Mouse (Mus musculus) kidney, adult 18-20 months (tissue): Measurements from ENCODE around the gene C1qtnf1.

Experiments used
- DNase-seq: peaks from one replicate; pipeline ENCODE4 v3.0.0; 2021

The C1qtnf1 gene

DNA sequence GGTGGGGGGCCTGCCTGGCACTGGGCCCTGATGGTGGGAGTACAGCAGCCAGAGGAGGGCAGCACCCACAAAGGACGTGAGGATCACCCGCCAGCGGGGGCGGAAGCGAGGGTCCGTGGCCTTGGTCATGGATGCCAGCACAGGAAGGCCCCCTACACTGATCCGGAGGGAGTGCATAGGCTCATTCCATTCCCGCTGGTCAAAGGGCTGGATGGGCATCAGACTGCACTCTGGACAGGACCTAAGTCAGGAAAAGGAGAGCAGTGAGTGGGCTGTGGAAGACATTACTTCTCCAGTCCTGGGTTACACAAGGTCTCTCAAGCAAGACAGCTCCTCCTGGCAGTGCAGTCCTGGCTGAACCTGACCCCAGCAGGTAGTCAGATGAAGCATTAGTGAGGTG lies 16.7 kb upstream of the C1qtnf1 start:
- no peak for DNase-seq

DNA sequence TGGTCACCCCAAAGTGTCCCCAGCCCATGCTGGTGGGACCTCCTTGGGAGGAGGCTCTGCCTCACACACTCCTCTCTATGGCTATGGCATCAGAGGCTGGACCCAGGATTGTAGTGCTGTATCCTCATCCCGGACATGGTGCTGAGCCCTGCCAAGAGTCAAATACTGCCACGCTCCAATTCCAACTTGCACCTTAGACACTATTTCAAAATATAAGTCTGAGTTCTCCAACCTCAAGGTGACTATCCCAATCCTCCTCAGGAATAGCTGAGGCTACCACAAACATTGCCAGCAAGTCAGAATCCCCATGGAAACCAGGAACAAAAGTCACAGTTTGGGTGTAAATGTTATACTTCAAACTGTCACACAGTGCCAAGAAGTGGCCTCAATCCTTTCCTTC lies 15.4 kb upstream of the C1qtnf1 start:
- DNase-seq = no peak

DNA sequence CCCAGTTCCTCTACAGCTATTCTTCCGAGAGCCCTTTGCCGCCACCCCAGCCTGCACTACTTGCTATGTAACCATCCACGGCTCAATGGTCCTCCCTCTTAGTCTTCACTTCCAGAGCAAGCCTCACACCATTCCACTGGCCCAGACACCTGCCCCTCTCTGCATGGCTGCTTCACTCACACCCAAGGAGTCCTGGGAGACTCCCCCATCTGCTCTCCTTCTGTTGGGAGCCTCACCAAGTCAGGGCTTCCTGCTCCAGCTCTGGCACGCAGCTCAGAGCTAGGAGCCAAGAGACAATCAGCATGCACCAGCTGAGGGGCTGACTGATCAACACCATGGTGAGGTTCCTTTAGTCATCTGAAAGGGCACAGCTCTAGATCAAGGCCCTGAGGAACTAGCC lies 14.9 kb upstream of the C1qtnf1 start:
- no peak for DNase-seq

DNA sequence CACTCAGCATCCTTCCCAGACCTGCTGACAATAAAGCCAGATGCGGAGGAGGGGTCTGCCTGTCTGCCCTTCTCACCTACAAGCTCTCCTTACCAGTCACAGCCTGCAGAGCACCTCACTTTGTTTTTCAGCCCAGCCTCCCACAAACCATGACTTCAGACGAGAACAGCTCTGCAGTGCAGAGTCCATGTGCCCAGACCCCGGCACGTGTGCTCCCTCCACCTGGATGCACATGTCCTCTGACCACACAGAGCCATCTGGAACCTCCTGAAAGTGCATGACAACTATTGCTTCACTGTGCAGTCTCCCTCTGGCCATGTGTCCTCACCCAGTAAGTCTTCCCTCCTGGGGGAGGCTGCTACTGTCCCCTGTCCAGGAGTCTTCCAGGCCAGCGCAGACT lies 13.7 kb upstream of the C1qtnf1 start:
- no peak for DNase-seq

DNA sequence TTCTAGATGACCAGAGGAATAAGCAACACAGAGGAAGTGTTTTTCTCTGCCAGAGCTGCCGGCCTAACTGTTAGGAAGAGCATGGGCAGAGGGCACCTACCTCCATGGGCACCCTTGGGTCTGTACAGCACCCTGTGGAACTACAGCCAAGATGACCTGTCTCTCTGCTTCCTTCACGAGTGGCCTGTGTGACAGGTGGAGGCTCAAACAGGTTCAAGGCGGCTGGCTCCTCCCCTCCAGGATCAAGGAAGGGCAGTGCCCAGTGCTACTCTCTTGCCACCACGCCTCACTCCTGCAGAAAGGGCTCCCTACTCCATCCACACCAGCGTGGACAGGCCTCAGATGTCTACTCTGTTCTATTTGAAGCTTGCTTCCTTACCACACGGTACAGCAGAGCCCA lies 12.4 kb upstream of the C1qtnf1 start:
- DNase-seq = no peak

DNA sequence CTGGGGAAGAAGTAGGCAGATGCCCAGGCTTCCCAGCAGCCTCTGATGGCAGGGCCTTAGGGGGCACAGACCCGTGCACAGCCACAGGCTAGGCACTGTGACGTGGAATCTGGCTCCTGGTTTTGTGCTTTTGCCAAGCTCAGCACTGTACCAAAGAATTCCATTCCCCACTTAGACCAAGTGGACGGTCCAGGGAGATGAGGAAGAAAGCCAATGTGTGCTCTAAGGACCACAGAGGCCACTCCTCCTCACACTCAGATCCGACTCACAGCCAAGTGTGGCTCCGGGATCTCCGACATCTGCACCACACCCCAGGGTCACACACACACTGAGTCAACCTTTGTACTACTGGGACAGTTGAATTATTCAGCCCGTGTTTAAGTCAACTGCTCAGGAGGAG lies 12.0 kb upstream of the C1qtnf1 start:
- DNase-seq = no peak

DNA sequence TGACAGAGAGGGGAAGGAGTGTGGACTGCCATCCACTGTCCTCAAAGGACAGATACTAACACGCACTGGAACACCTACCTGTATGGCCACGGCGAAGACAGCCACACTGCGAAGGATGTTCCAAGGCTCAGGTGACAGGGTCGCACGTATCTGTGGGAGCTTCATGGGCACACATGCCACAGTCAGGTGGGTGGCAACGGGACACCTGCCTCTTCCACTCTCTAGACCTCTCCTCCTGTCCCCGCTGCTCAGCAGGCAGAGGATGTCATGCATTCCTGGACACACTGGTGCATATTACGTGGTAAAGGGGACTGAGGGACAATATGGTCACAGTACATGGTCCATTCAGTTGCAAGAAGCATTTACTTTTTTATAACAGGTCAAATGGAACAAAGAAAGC lies 10.5 kb upstream of the C1qtnf1 start:
- DNase-seq = no peak

DNA sequence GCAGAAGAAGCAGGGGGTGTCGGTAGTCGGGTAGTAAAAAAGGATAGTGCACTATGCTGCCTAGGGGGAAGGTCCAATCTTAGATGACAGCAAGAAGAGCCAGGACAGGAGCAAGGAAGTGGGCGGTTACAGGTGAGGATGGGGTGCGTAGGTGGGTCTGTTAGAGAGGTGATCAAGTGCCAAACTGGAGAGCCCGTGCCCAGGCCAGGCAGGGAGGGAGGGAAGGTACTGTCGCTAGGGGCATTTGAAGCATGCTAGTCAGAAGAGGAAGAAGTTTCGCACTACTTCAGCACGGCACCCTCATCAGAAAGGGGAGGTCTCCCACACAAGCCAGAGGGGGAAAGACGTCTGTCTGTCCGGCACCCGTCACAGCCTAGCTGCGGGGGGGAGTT lies 9.6 kb upstream of the C1qtnf1 start:
- DNase-seq = no peak

DNA sequence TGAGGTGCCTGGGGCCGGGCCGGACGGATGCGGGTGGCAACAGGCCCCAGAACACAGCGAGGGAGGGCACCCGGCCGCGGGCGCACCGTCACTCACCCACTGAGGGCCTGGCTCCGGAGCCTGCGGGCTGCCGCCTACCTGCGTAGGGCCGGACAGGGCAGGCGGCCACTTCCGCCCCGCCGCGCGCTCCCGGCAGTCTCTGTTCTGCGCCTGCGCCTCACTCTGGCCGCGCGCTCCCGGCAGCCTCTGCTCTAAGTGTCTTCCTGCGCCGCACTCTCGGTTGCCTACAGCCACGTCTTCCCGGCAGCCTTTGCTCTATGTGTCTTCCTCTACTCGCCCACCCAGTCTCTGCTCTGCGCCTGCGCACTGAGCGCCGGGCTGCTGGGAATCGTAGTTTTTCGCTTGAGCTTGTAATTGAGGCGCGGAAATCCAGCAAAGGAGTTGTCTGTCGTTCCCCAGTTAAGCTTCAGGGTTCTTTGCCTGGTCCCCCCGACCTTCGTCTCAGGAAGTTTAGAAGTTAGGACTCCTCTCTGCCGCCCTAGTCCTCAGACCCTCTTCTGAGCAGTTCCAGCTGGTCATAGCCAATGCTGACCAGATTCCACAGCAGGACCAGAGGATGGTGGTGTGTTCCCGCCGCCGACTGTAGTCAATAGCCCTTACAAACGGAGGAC lies 9.0 kb upstream of the C1qtnf1 start, which contains the start of gene Cant1:
Cant1 (minus strand) TSS at position 253 of the 671 bp plus-strand sequence.
- peak; percentile 97 for DNase-seq

DNA sequence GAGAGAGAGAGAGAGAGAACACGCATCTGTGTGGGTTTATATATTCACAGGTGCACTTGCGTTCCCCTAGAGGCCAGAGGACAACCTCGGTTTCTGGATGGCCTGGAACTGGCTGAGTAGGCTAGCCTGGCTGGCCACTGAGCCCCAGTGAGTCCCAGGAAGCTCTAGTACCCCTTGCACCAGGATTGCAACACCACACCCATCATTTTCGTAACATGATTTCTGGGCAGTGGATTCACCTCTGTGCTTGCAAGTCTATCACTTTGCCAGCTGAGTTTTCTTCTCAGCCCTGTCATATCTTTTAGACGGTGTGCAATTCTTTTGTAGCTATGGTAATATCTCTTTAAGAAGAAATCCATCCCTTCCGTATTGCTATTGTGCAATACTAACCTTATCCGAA lies 7.7 kb upstream of the C1qtnf1 start:
- DNase-seq = no peak

DNA sequence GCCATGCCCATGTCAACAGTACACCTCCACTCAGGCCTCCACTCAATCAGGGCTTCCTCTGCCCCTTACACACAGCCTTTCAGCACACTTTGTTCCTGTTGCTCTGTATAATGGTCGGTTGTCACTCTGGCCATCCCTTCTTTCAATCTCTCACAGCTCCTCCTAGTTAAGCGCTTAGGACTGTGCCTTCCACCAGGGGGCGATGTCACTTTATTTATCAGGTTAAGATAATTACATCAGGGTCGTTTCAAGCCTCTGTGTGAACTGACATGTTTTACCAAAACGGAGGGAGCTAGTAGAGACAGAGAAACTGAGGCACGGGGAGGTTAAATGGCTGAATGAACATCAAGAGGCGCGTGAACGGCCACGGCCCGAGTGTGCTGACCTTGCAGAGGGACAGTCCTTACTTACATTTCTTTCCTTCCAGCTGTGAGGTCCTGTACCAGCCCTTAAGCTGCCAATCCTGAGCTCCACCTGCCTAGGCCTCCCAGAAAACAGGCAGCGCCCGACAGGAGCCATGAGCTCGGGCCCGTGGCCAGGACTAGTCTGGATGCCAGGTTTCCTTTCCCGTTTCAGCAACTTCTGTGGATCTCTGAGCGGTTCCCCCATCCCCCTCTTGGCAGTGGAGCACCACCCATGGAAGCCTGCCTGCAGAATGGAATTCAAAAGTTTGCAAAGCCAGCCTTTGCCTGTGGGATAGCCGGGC lies 4.6 kb upstream of the C1qtnf1 start:
- DNase-seq = peak; percentile 84

DNA sequence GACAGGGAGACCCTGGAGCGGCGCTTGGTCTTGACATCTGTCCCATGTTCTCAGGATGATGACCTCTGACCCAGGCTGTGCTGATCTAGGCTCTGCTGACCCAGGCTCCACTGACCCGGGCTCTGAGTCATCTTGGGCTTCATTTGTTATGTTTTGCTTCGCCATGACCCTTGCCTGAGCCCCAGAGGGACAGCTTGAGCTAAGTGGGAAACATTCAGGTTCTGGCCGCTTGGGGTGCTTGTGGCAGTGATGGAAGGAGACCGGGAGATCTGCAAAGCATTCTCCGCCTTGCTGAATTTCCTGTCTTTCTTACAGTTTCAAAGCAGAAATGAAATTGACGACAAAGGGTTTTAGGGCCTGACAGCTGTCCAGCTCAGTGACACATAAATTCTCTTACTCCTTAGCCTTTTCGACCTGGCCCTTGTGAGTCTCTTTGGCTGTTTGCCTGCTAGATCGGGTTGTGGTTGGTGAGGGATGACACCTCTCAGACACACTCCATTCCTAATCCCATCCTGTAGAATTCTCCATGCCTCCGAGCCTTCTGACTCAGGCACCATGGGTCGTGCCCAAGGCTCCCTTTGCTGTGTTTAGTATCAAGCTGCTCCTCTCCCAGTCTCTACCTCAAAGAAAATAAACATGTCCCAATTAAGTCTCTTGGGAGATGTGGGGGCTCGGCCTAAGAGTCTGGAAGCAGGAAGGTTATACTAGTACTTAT lies 3.2 kb upstream of the C1qtnf1 start:
- DNase-seq = no peak

DNA sequence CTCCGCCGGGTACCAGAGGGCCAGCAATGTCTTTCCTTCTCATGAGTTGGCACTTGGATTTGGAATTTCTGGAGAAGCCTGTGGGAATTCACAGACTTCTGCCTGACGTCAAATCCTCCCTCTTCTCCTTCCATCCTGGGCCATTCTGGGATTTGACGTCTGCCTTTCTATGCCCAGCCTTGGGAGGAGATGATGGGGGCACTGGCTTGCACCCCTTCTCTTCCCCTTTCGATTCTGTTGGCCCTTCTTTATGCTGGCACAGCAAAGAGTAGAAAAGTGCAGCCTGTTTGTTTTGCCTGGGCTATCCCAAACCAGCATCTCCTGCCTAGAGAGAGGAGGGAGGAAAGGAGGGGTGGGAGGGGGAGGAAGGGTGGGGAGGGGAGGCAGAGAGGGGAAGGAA lies 1.2 kb upstream of the C1qtnf1 start:
- no peak for DNase-seq

DNA sequence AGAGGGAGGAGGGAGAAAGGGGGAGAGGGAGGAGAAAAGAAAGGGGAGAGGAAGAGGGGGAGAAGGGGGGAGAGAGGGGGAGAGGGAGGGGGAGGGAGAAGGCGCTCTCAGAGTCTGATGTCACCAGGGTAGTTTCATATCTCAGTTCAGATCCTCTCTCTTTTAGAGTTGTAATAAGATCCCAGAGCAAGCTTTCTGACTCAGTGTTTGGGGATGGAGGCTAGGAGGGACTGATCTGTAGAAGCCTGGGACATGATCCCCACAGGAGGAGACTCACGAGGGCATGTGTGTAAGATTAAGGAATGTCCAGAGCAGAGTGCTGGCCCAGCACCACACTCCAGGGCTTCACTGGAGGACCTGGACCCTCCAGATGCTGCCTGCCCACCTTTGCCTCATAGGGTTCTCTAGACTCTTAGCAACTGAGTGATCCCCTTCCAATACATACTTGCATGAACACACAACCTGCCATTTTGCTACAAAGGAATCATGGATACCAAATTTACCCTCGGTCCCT lies 680 bp upstream of the C1qtnf1 start:
- DNase-seq = no peak

DNA sequence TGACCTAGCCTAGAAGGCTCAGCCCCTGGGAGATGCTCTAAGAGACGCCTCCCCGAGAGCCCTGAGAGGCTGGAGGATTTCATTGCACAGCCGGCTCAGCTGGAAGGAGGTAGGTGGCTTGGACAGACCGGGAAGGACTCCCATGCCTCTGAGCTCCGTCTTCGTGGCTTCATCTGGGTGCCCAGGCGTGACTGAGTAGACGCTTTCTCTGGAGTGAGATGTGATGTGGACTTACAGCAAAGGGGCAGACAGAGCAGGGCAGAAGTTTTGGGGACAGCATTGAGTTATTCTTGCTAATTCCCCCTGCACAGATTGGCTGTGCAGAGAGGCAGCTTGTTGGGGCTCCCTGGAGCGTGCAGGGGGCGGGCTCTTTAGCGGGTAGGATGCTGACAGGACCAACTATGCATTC lies 461 bp downstream of the C1qtnf1 start:
- no peak for DNase-seq

DNA sequence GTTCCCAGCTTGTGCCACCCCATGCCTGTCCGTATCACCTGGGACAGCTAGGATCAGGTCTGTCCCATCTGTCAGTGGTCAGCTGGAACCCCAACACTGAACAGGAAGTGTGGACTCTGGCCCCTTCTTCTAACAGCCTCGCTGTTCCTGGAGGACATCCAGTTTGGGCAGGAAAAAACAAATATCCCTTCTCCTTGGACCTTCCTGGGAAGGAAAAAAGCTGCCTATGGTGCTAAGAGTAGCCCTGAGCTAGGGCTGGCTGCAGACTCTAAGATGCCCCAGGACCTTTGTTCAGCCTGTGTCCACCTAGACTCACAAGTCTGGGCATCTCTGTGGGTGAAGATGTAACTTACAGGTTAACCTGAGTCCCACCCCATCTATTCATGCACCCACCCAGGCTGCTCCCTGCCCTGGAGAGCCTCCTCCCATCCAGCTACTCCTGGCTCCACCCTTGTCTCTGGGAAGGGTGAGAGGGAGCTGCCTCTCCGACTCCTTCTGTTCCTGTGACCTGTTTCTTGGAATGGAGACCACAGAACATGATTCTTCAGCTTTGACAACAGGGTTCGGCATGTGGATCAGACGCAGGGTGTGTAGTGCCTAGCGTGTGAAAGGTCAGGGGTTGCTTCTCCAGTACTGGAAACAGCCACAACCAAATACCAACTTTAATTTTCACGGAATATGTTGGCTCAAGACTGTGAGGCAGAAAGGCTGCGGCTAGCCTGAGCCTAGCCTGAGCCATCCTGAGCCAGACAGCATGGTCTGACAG lies 1.1 kb downstream of the C1qtnf1 start:
- no peak for DNase-seq

DNA sequence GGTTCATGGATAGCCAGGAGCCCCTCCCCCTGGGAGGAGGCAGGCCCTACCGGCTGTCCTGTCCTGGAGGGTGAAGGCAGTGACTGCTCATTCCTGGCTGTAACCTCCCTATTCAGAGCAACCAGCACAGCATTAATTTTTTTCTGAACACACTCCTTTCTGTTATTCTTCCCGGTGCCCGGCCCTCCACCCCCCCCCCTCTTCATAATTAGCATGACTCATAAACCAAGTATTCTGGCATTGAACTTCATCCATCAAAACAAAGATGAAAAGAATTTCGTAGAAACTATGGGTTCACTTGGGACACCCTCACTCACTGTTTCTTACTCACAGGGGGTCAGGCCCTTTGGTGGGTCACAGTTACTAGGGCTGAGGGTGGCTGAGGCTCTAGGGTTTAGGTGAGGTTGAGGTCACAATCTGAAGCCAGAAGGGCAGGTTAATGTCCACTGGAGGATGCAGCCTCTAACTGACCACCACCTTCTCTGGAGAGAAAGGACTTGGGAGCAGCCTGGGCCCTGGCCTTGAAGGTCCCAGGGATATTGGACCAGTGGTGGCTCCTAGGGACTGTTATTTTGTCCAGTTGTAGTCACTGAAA lies 2.4 kb downstream of the C1qtnf1 start:
- DNase-seq = no peak

DNA sequence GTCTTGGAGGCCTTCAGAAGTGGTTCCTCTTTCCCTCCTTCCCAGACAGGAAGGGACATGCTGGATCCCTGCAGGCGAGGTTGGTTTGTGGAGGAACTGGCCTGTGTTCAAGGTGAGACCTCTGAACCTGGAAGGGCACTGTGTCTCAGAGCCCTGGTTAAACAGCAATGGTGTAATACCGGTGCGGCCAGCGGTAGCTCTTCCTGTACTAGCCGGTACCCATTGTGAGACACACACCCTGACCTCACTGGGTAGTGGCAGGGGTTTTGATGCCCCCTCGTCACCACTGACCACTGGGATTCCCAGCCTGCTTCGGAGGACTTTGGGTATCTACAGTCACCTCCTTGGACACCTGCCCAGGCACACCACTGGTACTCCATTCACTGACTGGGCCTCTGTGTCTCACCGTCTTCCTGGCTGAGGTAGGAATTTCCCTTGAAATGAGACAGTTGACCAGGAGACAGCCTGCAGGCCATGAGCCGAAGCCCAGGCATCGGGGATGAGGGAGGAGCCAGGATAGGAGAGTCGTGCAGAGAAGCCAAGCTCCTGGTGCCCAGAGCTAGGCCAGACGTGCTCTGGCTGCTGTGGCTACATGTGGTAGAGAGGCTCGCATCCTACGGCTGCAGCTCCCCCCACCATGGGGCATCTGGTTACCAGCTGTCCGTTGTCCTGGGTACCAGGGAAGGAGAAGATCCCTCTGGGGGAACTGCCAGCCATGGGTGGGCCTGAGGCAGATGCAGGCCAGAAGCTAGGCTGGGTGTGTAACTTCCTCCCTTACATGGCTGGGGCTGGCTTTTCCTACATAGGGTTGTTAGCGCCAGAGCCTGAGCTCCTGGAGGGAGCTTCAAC lies 3.3 kb downstream of the C1qtnf1 start:
- no peak for DNase-seq

DNA sequence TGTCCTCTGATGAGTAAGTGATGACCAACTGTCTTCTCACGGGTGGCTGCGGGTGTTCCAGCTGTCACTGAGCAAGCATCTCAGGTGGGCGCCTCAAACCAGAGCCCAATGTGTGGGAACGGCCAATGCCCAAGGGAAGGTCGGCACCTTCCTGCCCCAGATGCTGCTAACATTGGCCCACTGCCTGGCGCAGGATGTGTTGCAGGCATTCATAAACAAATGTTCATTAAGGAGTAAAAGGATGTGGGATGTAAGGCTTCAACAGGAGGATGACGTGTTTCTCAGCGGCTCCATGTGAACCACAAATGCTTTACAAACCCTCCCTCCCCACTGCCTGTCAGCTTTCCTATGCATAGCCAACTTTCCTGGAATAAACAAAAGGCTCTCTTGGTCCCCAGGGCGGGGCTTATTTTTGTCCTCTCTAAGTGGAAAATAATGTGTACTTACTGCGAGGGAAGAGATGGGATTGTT lies 5.4 kb downstream of the C1qtnf1 start:
- DNase-seq = no peak

DNA sequence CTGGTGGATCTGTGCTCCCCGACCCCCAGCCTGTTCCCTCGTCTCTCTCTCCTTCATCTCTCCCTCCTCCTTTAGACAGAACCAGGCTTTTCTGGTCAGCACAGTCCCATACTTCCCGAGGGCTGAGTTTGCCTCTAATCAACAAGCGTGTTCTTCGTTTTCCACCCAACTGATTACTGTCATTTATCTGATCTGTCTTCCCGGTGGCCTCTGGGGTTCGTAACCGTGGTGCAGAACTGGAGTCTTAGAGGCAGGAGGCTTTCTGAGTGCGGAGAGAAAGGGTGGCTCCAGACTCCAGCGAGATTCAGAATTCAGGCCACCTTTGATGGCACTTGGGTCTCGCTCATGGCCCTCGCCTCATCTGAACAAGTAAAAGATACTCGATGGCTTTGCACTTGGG lies 6.1 kb downstream of the C1qtnf1 start:
- DNase-seq = no peak

DNA sequence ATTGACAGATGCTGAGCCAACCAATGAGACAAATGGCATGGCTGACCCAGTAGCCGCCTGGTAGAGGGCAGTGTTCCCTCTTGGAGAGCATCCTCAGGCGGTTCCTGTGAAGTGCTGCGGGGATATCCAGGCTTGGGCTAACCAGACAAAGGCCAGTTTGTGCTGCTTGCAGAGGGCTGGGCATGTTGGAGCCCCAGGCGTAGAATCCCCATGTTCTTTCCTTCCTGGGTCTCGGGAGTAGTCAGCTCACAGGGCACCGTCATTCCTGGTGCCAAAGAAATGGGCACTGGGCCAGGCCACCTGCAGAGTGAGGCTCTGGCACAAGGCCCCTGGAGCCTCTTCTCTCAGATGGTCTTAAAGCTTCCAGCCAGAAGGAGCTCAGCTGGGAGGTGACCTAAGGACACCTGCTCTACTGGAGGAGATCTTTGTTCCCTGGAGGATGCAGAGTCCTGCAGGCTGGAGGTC lies 8.5 kb downstream of the C1qtnf1 start:
- peak; percentile 72 for DNase-seq
